Mouse (Mus musculus) myocyte (in vitro differentiated cells): ENCODE measurements around the gene Smim8.

Source experiments
- CEBPB ChIP-seq: IDR thresholded peaks from 2 replicates; pipeline ENCODE4 v1.6.1; 2011; ENCODE audit warnings: mild to moderate bottlenecking, moderate library complexity; ENCODE audit not compliant: poor library complexity, insufficient read depth, severe bottlenecking
- E2F4 ChIP-seq: IDR thresholded peaks from one replicate; pipeline ENCODE4 v1.6.1; 2011; ENCODE audit warnings: mild to moderate bottlenecking, control low read depth, moderate library complexity; ENCODE audit not compliant: insufficient read depth
- MYOD1 ChIP-seq, 3 experiments: IDR thresholded peaks; one replicate each; pipeline ENCODE4 v1.6.1; 2011; ENCODE audit warnings: control low read depth in 2 of 3, low read depth in 2 of 3, mild to moderate bottlenecking in 2 of 3, moderate library complexity in 1 of 3; ENCODE audit not compliant: insufficient read length in 2 of 3, control insufficient read depth in 1 of 3
- MYOG ChIP-seq, 3 experiments: IDR thresholded peaks; one replicate each; pipeline ENCODE4 v1.6.1; 2011; ENCODE audit warnings: control low read depth in 2 of 3, low read depth in 2 of 3, mild to moderate bottlenecking in 2 of 3; ENCODE audit not compliant: insufficient read length in 2 of 3, control insufficient read depth in 1 of 3, insufficient read depth in 1 of 3
- POLR2A ChIP-seq: IDR thresholded peaks from one replicate; pipeline ENCODE4 v1.6.1; 2011; ENCODE audit warnings: low read depth, mild to moderate bottlenecking, control low read depth, moderate library complexity; ENCODE audit not compliant: insufficient read length
- POLR2AphosphoS2 ChIP-seq: IDR thresholded peaks from one replicate; pipeline ENCODE4 v1.6.1; 2011; ENCODE audit warnings: low read depth, control low read depth; ENCODE audit not compliant: insufficient read length
- REST ChIP-seq: IDR thresholded peaks from one replicate; pipeline ENCODE4 v1.6.1; 2011; ENCODE audit warnings: mild to moderate bottlenecking, control low read depth, moderate library complexity; ENCODE audit not compliant: insufficient read depth, insufficient read length
- SRF ChIP-seq: IDR thresholded peaks from one replicate; pipeline ENCODE4 v1.6.1; 2011; ENCODE audit warnings: low read depth; ENCODE audit not compliant: control insufficient read depth, insufficient read length
- TCF12 ChIP-seq: IDR thresholded peaks from one replicate; pipeline ENCODE4 v1.6.1; 2011; ENCODE audit warnings: mild to moderate bottlenecking, control low read depth; ENCODE audit not compliant: poor library complexity, insufficient read depth, severe bottlenecking
- TCF3 ChIP-seq: IDR thresholded peaks from one replicate; pipeline ENCODE4 v1.6.1; 2011; ENCODE audit warnings: low read depth, control low read depth; ENCODE audit not compliant: insufficient read length
- USF1 ChIP-seq: IDR thresholded peaks from one replicate; pipeline ENCODE4 v1.6.1; 2011; ENCODE audit warnings: low read depth, mild to moderate bottlenecking, control low read depth, moderate library complexity

DNA sequence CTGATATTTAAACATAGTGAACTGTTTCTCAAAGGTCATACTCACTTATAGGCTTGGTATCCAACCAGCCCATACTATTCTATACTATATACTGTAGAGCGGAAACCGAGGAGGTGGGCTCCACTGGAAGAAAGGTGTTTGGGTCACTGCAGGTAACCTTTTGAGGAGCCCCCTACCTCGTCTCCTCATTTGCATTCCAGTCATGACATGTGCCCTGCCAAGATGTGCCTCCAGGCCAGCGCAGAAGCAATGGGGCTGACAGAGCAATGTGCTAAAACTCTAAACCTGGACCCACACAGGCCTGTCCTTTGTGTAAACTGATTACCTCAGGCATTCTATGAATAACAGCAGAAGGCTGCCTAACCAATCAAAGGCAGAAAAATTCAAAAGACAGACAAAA lies 53.9 kb downstream of the Smim8 start:
- TF ChIP-seq POLR2A = no peak
- TF ChIP-seq TCF3 = no peak
- TF ChIP-seq USF1 = no peak
- no peak for TF ChIP-seq POLR2AphosphoS2
- TF ChIP-seq SRF = no peak
- TF ChIP-seq CEBPB = no peak
- no peak for TF ChIP-seq MYOD1 (IDR thresholded peaks at IDR 0.05; ENCODE audit: control insufficient read depth in 1 of 3, insufficient read length in 2 of 3, low read depth in 2 of 3)
- TF ChIP-seq E2F4 = no peak
- TF ChIP-seq MYOG (IDR thresholded peaks at IDR 0.05; ENCODE audit: control insufficient read depth in 1 of 3, insufficient read depth in 1 of 3, insufficient read length in 2 of 3, low read depth in 2 of 3) = no peak
- no peak for TF ChIP-seq TCF12
- no peak for TF ChIP-seq REST
